Mouse (Mus musculus) lung, postnatal 4 days (tissue): Measurements from ENCODE around the gene Pakap.

ENCODE experiments used
- DNase-seq, 2 experiments: peaks; one replicate each; pipeline ENCODE4 v3.0.0; 2021

The Pakap gene

GRCm38 (mm10) chr4:57722296-57722695, 154.3 kb downstream of the Pakap start:
- no peak for DNase-seq

GRCm38 (mm10) chr4:57723659-57724058, 155.7 kb downstream of the Pakap start:
- DNase-seq, result no peak

- DNase-seq, result no peak
Measured at GRCm38 (mm10) chr4:57725569-57725968, 157.6 kb downstream of the Pakap start.

GRCm38 (mm10) chr4:57728611-57729183, 160.7 kb downstream of the Pakap start:
- DNase-seq, result no peak

DNA sequence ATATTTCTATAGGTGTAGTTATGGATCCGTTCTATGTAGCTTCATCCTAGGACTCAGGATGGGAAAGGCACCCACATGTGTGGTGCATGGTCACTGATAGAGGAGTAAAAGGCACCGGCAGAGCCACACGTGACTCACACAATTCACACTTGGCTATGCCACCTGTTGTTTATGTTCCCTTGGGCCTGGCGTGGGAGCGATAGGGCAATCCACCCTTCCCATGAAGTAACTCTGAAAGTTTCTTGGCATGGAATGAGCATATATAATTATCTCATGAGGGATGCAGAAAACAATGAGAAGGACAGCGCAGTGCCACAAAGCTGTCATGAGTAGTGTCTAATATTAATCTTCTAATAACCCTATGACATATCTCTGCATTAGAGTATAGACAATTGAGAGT, 162.1 kb downstream of the Pakap start:
- peak in 1 of 2 experiments; percentile 54 for DNase-seq

DNA sequence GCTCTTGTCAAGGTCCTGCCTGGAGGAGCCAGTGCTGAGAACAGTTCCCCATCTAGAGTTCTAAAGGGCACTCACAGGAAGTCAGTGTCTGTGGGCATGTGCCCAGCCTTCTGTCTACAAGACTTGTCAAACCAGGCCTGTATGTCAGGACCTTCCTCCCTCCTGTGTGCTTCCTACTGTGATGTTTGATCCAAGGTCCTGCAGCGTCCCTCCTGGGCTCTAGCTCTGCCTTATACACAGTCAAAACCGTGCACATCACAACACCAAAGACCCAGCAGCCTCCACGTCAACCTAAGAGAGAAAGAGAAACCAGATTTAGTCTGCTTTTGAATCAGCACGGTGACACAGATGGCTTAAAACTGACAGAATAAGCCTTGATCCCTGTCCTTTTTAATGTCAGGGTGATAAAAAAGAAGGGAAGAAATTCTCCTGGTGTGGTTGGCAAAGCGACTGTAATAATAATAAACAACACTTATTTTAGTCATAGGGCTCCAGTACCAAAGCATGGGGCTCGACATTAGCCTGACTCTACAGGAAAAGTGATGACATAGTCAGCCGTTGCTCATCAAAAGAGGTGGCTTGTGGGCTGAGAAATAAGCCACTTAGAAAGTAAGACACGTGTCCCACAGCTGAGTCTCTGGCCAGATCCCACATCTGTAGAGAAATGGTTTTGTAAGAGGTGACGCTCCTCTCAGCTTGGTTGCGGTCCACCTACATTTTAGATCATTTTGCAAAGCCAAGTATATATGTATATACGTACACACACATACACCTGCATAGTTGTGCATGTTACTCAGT, 163.0 kb downstream of the Pakap start:
- DNase-seq, result peak in 1 of 2 experiments; percentile 15

- no peak for DNase-seq
Measured at GRCm38 (mm10) chr4:57732351-57732750, 164.4 kb downstream of the Pakap start.

DNA sequence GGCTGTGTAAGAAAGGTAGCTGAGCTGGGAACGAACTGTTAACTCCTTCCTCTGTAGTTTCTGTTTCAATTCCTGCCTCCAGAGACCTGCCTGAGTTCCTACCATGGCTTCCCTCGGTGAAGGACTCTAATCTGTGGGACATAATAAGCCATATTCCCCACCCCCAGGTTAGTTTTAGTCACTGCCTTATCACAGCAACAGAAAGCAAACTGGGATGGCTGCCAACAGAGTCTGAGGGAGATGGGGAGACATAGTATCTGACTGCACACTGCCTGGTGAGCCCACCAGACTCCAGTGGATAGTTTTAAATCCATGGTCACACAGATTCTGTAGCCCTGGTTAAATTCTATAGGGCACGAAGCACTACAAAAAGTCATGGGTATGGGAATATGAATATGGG, 165.5 kb downstream of the Pakap start:
- DNase-seq, result no peak

DNA sequence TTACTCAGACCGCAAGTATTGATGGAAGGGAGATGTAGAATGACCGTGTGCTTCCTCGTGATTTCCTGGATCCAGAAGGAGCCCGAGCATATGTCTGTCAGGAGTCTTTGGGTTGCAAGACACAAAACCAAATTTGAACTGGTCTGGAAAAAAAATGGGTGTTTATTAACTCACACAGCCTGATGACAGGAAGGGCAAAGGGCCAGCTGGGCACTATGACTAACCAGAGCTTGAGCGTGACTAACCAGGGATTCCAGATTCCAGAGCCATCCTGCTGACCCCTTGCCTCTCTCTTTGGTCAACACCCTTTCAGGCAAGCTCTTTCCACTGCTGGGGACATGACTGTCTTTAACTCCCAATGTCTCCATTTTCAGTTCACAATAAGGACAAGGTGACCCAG, 167.4 kb downstream of the Pakap start:
- DNase-seq, result no peak

DNA sequence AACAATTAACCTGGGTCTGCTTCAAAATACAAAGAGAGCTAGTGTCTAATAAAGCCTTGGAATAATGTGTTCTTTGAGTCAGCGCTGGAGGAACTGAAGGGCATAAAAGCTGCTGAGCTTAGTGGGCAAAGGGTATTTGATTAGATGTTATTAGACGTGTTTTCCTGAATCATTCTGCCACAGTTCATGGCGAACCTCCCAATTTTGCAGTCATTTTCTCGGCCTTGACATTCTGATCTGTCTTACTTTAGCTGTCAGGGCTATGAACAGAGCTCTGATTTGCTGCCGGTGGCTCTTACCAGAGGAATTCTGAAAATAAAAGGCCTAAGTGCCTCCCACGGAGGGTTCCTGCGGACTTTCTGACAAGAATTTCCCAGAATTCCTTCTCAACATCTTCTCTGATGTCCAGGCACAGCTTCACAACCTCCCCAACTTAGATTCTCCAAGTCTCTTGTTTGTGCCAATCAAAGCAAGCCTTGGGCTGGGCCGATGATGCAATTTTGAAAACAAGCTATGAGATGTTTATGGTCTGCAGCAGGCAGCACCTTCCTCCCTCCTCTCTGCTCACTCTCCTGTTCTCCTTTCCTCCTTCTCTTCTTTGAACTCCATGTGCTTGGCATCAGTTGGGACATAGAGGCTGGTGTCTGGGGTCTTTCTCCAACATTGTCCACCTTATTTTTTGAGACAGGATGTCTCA, 171.0 kb downstream of the Pakap start:
- DNase-seq, result no peak

- no peak for DNase-seq
Measured at GRCm38 (mm10) chr4:57743325-57743929, 175.4 kb downstream of the Pakap start.

DNA sequence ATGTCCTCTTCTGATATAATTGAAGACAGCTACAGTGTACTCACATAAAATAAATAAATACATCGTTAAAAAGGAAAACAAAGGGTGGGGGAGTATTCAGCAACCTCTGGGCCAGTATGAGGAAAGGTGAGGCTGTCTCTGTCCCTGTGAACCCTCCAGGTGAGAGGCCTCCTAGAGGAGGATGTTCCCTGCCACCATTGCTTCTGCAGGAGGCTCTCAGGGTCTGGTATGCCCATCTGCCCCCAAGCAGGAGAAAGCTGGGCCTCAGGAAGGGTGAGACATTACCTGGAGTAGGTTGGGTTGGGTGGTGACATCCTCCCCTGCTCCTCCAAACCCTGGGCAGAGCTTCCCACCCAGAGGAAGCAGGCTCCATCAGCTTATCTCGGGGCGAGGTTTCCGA, 182.7 kb downstream of the Pakap start:
- no peak for DNase-seq

DNA sequence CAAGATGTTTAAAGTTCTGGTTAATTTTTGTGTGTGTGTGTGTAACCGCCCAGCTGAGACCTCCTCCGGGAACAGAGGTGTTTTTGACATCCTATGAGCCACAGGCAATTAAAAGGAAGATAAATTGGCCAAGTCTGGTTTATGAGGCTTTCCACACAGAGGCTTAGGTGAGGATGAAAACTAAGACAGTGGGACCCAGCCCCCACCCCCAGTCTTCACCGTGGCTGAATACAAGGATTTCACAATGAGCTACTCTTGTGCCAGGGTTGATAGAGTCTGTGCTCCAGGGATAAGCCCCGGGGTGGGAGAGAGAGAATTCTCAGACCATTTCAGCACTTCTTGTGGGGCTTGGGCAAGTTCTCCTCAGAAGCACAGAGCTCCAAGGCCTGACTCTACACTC, 183.1 kb downstream of the Pakap start:
- DNase-seq, result no peak

DNA sequence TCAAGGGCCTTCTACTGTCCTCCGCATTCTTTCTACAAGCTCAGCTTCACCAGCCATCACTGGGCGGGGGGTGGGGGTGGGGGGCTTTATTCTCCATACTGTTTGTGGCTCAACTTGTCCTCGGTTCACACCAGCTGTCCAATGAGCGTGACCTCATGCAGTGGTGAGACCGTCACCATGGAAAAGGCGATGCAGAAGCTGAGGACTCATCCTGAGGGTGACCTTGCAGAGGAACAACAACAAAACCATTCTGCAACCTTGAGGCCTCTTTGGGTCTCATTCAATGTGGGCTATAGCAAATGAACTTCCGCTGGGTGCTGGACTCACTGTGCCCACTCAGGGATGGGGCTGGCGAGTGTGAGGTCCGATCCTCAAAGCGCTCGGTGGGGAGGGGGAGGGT, 183.6 kb downstream of the Pakap start:
- no peak for DNase-seq

- no peak for DNase-seq
Measured at GRCm38 (mm10) chr4:57755085-57755484, 187.1 kb downstream of the Pakap start.

DNA sequence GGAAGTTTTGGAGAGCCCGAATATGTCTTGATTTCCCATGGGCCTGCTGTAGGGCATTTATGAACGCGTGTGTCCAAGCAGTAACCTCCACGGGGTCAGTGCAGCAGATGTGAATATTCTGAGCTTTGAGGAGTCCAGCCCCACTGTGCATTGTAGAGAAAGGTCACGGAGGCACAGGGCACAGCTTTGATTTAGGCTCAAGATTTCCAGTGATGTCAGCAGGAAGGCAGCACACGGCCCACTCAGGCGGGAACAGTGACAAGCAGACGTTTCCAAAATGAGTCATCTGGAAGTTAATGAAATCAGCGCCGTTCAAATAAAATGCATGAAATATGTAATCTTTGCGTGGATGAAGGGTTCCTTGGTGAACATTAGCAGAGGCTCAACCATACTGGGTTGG, 190.0 kb downstream of the Pakap start:
- DNase-seq, result no peak

DNA sequence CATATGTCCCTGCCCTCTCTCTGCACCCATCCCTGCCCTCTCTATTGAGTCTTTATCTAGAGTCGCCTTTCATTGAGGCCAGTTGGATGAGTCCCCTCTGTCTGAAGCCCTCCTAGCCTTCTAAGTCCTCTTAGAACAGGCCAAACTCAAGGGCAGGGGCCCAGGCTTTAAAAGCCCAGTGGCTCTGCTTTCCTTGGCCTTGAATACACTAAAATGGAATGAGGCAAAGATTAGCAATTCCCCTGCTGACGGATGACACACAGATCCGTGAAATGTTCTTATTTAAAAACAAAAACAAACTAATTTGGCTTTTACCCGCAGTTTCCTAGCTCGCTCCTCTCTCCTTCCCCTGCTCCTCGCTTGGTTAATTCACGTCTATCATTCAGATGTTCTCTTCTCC, 194.4 kb downstream of the Pakap start:
- no peak for DNase-seq

GRCm38 (mm10) chr4:57764392-57764791, 196.4 kb downstream of the Pakap start:
- DNase-seq, result no peak

- DNase-seq, result no peak
Measured at GRCm38 (mm10) chr4:57764926-57765325, 196.9 kb downstream of the Pakap start.

DNA sequence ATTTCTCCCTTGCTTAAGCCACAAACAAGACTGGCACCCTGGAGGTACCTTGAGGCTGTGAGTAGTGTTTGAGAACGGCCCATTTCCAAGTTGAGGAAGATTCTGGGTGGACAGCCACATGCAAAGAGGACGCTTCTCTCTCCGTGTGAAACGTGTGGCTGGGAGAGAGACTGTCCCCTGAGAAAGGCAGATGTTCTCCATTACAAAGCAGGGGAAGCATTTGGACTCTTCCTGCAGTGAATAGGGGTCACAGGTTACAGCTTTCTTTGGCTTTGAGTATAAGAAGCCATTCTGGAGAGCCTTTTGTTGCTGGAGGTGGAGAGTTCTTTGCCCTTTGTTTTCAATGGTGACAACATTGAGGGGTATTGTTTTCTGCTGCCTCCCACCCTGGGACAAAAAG, 197.8 kb downstream of the Pakap start:
- no peak for DNase-seq

DNA sequence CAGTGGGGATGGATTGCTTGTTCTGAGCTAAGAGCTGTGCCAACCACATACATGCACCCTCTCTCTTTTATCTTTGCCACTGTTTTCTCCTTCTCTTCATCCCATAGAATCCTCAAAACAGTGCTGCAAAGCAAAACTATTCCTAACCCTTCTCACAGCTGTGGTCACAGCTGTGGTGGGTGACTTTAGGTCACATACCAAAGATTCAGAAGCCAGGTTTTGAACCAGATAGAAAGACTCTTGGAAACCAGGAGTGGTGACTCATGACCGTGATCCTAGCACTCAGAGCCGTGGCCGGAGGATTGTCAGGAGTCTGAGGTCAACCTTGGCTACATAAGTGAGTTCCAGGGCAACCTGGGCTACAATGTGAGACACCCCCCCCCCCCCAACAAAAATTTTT, 201.0 kb downstream of the Pakap start:
- no peak for DNase-seq

- DNase-seq, result no peak
Measured at GRCm38 (mm10) chr4:57770185-57770823, 202.3 kb downstream of the Pakap start.

GRCm38 (mm10) chr4:57771558-57772219, 203.7 kb downstream of the Pakap start:
- no peak for DNase-seq
